Mouse (Mus musculus): ENCODE results near the gene Adamts4. TPM values are rescaled to one million over a fixed set of nuclear protein-coding genes. Genes with fewer than 3 reads are reported as not detected.
"Not testable (repeated sequence)": the region's sequence is repeated elsewhere in the genome, so short reads cannot be mapped to it uniquely, and the experiment has no call there.

The Adamts4 gene
- polyA plus RNA-seq, 1 experiment from 2014 or later, result 1.7 TPM

DNA sequence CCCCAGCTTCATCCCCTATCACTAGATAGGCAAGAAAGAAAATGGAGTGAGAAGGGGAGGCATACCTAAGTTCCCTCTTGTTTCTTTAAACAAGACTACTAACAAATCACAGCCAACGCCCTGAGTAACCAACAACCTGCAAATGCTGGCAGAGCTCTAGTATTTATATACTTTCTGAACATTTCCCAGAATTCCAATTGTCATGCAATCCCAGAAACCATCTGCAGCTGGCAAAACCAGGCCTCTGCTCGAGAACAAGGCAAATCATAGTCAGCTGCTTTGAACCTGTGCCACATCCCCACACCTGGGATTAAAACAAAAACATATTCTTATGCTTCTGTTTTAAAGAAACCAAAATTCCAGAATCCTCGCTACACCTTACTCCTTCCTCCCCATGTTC lies 43.1 kb downstream of the Adamts4 start:
- H3K27ac ChIP-seq (ENCODE audit: low read depth, low read length), result no peak overlapping the region
- H3K4me2 ChIP-seq, result peak overlapping the region; percentile 91
- no peak for ATAC-seq (replicated peaks; ENCODE audit: insufficient number of reproducible peaks, low FRiP score, low TSS enrichment)
- no peaks in the 10 kb centered on the region for H3K9me3 ChIP-seq (replicated peaks; ENCODE audit: control insufficient read depth, low read length)
- no peaks in the 10 kb centered on the region for H3K27me3 ChIP-seq (ENCODE audit: control insufficient read depth, insufficient read depth, low read length)
- H3K4me1 ChIP-seq (ENCODE audit: control insufficient read depth, insufficient read depth, low read length), result peaks cover 10% of the 10 kb centered on the region
- H3K36me3 ChIP-seq (ENCODE audit: control insufficient read depth, insufficient read depth, low read length), result peaks cover 5% of the 10 kb centered on the region; the same call in 1 of the 2 replicates
- no peak overlapping the region for H3K9ac ChIP-seq (ENCODE audit: low read depth, low read length)
- peak overlapping the region; percentile 82; the same call in 1 of the 2 replicates for H3K4me3 ChIP-seq (ENCODE audit: low read depth, low read length)
- WGBS (ENCODE audit: insufficient replicate concordance), result 81% methylated on average over 3 of the region's 3 CpGs

DNA sequence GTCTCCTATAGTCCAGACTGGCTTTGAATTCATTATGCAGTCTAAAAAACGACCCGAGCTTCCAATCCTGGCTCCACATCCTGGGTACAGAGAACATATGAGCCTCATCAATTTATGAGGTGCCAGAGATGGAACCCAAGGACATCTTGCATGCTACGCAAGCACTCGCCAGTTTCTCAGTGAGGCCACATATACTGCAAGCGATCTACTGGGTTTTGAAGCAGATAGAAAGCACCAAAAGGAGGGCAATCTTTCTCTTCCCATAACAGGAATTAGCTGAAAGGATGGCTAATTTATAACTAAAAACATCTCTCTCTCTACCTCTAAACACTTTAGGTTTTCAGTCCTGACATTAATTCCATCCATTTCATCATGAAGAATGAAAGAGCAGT lies 43.7 kb downstream of the Adamts4 start:
- no peaks in the 10 kb centered on the region for H3K27me3 ChIP-seq (ENCODE audit: control insufficient read depth, insufficient read depth, low read length)
- H3K4me3 ChIP-seq (ENCODE audit: low read depth, low read length), result peak overlapping the region; percentile 82
- peak overlapping the region; percentile 91 for H3K4me2 ChIP-seq
- H3K9ac ChIP-seq (ENCODE audit: low read depth, low read length), result peak overlapping the region; percentile 96
- no peaks in the 10 kb centered on the region for H3K9me3 ChIP-seq (replicated peaks; ENCODE audit: control insufficient read depth, low read length)
- H3K27ac ChIP-seq (ENCODE audit: low read depth, low read length), result peak overlapping the region; percentile 95
- no peak for ATAC-seq (replicated peaks; ENCODE audit: insufficient number of reproducible peaks, low FRiP score, low TSS enrichment)
- 48% methylated on average over 5 of the region's 5 CpGs for whole genome bisulfite sequencing (ENCODE audit: insufficient replicate concordance)
- peaks cover 5% of the 10 kb centered on the region; the same call in 1 of the 2 replicates for H3K36me3 ChIP-seq (ENCODE audit: control insufficient read depth, insufficient read depth, low read length)
- peaks cover 8% of the 10 kb centered on the region for H3K4me1 ChIP-seq (ENCODE audit: control insufficient read depth, insufficient read depth, low read length)

DNA sequence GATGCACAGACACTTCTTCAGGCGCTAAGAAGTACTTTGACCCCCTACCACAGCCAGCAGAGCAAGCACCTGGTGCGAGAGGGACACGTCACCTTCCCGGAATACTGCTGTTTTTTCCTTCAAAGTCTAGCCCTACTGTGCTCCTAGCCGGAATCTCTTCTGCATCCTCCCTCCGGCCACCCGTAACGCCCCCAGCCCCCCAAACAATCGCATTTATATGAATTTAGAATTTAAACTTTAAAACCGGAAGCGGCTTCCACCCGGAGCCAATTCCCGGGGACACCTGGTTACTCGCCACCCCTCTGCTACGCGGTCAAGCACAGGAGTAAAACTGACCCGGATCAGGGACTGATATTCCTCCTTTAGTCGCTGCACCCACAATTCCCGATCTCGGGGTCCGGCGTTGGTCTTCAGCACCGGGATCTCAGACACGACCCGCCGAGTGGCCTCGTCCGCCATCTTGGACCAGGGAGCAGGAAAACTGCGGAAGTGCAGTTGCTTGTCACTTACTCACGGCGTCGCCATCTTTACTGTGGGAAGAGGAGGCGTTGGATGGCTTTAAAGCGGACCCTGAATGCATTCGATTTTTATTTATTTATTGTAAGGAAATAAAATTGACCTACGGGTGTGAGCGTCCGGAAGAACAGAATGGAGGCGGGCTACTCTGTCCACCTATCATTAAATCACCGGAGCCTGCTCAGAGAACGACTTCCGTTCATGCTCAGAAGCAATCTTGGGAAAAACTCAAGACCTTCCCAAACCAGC lies 44.3 kb downstream of the Adamts4 start, which contains the start of gene Ufc1:
Ufc1 (minus strand) TSS at position 727 of the 765 bp plus-strand sequence.
- H3K27ac ChIP-seq (ENCODE audit: low read depth, low read length), result peak within 1 kb of the TSS; percentile 95
- H3K4me3 ChIP-seq (ENCODE audit: low read depth, low read length), result peak within 1 kb of the TSS; percentile 82
- H3K9me3 ChIP-seq (replicated peaks; ENCODE audit: control insufficient read depth, low read length), result no peaks in the 10 kb centered on the region
- H3K36me3 ChIP-seq (ENCODE audit: control insufficient read depth, insufficient read depth, low read length), result no peaks in the 10 kb centered on the region
- peak; percentile 71 for ATAC-seq (replicated peaks; ENCODE audit: insufficient number of reproducible peaks, low FRiP score, low TSS enrichment)
- WGBS (ENCODE audit: insufficient replicate concordance), result under 1% methylated on average over 42 of the region's 42 CpGs
- H3K4me1 ChIP-seq (ENCODE audit: control insufficient read depth, insufficient read depth, low read length), result peaks cover 8% of the 10 kb centered on the region
- H3K9ac ChIP-seq (ENCODE audit: low read depth, low read length), result peak within 1 kb of the TSS; percentile 96
- H3K4me2 ChIP-seq, result peak within 1 kb of the TSS; percentile 91
- H3K27me3 ChIP-seq (ENCODE audit: control insufficient read depth, insufficient read depth, low read length), result no peaks in the 10 kb centered on the region

DNA sequence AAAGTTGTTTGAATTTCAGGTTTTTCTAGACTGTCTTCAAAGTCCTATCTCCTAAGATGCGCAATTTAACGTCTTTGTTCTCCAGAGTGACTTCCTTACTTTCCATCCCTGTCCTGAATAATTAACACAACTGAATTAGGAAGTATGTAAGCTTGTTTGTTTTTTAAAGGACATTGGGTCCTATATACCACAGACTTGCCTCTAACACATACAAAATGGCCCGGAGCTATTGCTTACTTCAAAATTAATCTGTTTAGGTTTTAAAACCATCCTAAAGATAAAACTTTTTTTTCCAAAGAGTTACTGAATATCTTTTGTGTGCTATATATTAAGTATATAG lies 44.8 kb downstream of the Adamts4 start:
- Histone ChIP-seq H3K4me2 (peak overlapping the region; percentile 91), H3K27me3 (ENCODE audit: control insufficient read depth, insufficient read depth, low read length) (no peaks in the 10 kb centered on the region), H3K9me3 (replicated peaks; ENCODE audit: control insufficient read depth, low read length) (no peaks in the 10 kb centered on the region), H3K9ac (ENCODE audit: low read depth, low read length) (peak overlapping the region; percentile 96), H3K36me3 (ENCODE audit: control insufficient read depth, insufficient read depth, low read length) (no peaks in the 10 kb centered on the region), H3K4me3 (ENCODE audit: low read depth, low read length) (peak overlapping the region; percentile 82), H3K27ac (ENCODE audit: low read depth, low read length) (peak overlapping the region; percentile 95), H3K4me1 (ENCODE audit: control insufficient read depth, insufficient read depth, low read length) (peaks cover 8% of the 10 kb centered on the region)
- 12% methylated on average over 3 of the region's 3 CpGs for WGBS (ENCODE audit: insufficient replicate concordance)
- no peak for ATAC-seq (replicated peaks; ENCODE audit: insufficient number of reproducible peaks, low FRiP score, low TSS enrichment)

DNA sequence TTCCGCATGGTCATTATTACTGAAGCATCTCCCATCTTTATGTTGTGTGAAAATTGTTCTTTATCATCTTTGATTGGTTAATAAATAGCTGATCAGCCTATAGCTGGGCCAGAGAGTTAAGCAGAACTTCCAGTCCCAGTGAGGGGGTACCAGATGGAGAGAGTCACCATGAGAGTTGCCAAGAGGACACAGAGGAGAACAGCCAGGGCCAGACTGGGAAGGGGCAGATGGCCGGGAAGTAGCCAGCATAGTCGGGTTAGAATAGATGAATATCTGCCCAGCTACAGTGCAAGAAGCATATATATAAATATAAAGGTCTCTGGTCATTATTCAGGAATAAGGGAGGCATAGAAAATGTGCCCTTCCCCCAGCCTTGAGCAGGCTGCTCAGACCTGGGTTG lies 48.0 kb downstream of the Adamts4 start:
- Histone ChIP-seq H3K9me3 (replicated peaks; ENCODE audit: control insufficient read depth, low read length) (no peaks in the 10 kb centered on the region), H3K27me3 (ENCODE audit: control insufficient read depth, insufficient read depth, low read length) (no peaks in the 10 kb centered on the region), H3K9ac (ENCODE audit: low read depth, low read length) (no peak overlapping the region), H3K4me1 (ENCODE audit: control insufficient read depth, insufficient read depth, low read length) (peaks cover 7% of the 10 kb centered on the region), H3K36me3 (ENCODE audit: control insufficient read depth, insufficient read depth, low read length) (no peaks in the 10 kb centered on the region), H3K27ac (ENCODE audit: low read depth, low read length) (no peak overlapping the region), H3K4me3 (ENCODE audit: low read depth, low read length) (no peak overlapping the region), H3K4me2 (no peak overlapping the region)
- WGBS (ENCODE audit: insufficient replicate concordance), result 46% methylated on average over 3 of the region's 3 CpGs
- no peak for ATAC-seq (replicated peaks; ENCODE audit: insufficient number of reproducible peaks, low FRiP score, low TSS enrichment)

DNA sequence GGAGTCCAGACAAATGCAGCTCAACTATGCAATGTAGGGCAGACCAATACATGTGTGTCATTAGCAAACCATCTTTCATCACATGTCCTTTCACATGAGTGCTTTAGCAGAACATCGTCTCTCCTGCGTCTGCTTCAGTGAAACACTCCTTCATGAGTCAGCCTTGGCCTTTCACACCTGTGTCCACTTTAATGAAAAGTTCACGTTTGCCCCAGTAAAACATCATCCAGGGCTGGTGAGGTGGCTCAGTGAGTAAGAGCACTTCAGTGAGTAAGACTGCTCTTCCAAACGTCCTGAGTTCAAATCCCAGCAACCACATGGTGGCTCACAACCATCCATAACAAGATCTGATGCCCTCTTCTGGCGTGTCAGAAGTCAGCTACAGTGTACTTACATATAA lies 55.9 kb downstream of the Adamts4 start:
- not testable (repeated sequence) for H3K27ac ChIP-seq (ENCODE audit: low read depth, low read length); H3K9me3 ChIP-seq (replicated peaks; ENCODE audit: control insufficient read depth, low read length); ATAC-seq (replicated peaks; ENCODE audit: insufficient number of reproducible peaks, low FRiP score, low TSS enrichment); H3K9ac ChIP-seq (ENCODE audit: low read depth, low read length); H3K4me2 ChIP-seq; H3K27me3 ChIP-seq (ENCODE audit: control insufficient read depth, insufficient read depth, low read length); H3K4me3 ChIP-seq (ENCODE audit: low read depth, low read length); H3K36me3 ChIP-seq (ENCODE audit: control insufficient read depth, insufficient read depth, low read length); H3K4me1 ChIP-seq (ENCODE audit: control insufficient read depth, insufficient read depth, low read length)
- WGBS (ENCODE audit: insufficient replicate concordance), result 73% methylated on average over 5 of the region's 5 CpGs

DNA sequence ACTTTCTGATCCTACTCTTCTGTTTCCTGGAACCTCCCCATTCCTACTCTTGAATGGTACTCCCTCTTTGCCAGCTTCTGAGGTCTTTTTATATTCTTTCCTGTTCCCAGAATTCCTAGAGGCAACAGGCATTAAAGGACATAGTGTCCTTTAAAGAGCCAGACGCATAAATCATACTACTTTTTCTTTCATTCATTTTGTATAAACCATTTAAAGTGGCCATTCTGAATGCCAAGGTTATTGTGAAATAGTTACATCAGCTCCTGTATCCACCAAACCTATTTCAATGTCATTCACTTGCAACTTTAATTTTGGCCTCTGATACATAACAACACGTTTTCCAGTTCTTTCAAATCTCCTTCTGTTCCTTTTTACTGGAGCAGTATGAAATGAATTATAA lies 59.1 kb downstream of the Adamts4 start:
- no peak overlapping the region for H3K27ac ChIP-seq (ENCODE audit: low read depth, low read length)
- no peaks in the 10 kb centered on the region for H3K4me1 ChIP-seq (ENCODE audit: control insufficient read depth, insufficient read depth, low read length)
- WGBS (ENCODE audit: insufficient replicate concordance), result 78% methylated on average over 2 of the region's 2 CpGs
- H3K36me3 ChIP-seq (ENCODE audit: control insufficient read depth, insufficient read depth, low read length), result no peaks in the 10 kb centered on the region
- H3K4me2 ChIP-seq, result no peak overlapping the region
- H3K9ac ChIP-seq (ENCODE audit: low read depth, low read length), result no peak overlapping the region
- no peak overlapping the region for H3K4me3 ChIP-seq (ENCODE audit: low read depth, low read length)
- no peaks in the 10 kb centered on the region for H3K9me3 ChIP-seq (replicated peaks; ENCODE audit: control insufficient read depth, low read length)
- ATAC-seq (replicated peaks; ENCODE audit: insufficient number of reproducible peaks, low FRiP score, low TSS enrichment), result no peak
- H3K27me3 ChIP-seq (ENCODE audit: control insufficient read depth, insufficient read depth, low read length), result no peaks in the 10 kb centered on the region

All from heart, embryonic 11.5 days (tissue).